Mouse (Mus musculus) limb, embryonic 14.5 days (tissue): ENCODE data around the gene Ptprn2. TPM values are rescaled to one million over a fixed set of nuclear protein-coding genes. Genes with fewer than 3 reads are reported as not detected.

Experiments used
- ATAC-seq: fragments of 200-750 bp; cut with Nextera tagmentation; 2 replicates; pipeline ENCODE4 v1.8.0; 2017; ENCODE audit warnings: low read depth, moderate number of reproducible peaks, moderate TSS enrichment; ENCODE audit not compliant: low FRiP score
- DNase-seq: peaks from one replicate; pipeline ENCODE4 v3.0.0-alpha.2; 2015; ENCODE audit warnings: low spot score
- H3K27ac ChIP-seq: fragments of 300-500 bp; sonication (generic); replicated peaks from 2 replicates; pipeline ENCODE4 v1.5.1; 2014; ENCODE audit warnings: low read depth, mild to moderate bottlenecking, low read length, moderate library complexity, mixed read lengths
- H3K27me3 ChIP-seq: fragments of 300-500 bp; sonication (generic); 2 replicates; pipeline ENCODE4 v1.6.1; 2014; ENCODE audit warnings: low read length, mixed read lengths; ENCODE audit not compliant: control insufficient read depth, insufficient read depth
- H3K36me3 ChIP-seq: fragments of 300-500 bp; sonication (generic); 2 replicates; pipeline ENCODE4 v1.6.1; 2014; ENCODE audit warnings: mild to moderate bottlenecking, low read length, moderate library complexity, mixed read lengths; ENCODE audit not compliant: control insufficient read depth, insufficient read depth
- H3K4me1 ChIP-seq: fragments of 300-500 bp; sonication (generic); 2 replicates; pipeline ENCODE4 v1.6.1; 2014; ENCODE audit warnings: antibody characterized with exemption, low read length, mixed read lengths; ENCODE audit not compliant: control insufficient read depth, insufficient read depth
- H3K4me2 ChIP-seq: fragments of 300-500 bp; sonication (generic); replicated peaks from 2 replicates; pipeline ENCODE4 v1.6.1; 2014; ENCODE audit warnings: low read depth, mild to moderate bottlenecking, low read length, moderate library complexity; ENCODE audit not compliant: severe bottlenecking
- H3K4me3 ChIP-seq: fragments of 300-500 bp; sonication (generic); replicated peaks from 2 replicates; pipeline ENCODE4 v1.5.1; 2014; ENCODE audit warnings: low read length
- H3K9ac ChIP-seq: fragments of 300-500 bp; sonication (generic); 2 replicates; pipeline ENCODE4 v1.6.1; 2014; ENCODE audit warnings: mild to moderate bottlenecking, low read depth, low read length, moderate library complexity; ENCODE audit not compliant: severe bottlenecking
- H3K9me3 ChIP-seq: fragments of 300-500 bp; sonication (generic); 2 replicates; pipeline ENCODE4 v1.6.1; 2016; ENCODE audit warnings: low read length; ENCODE audit not compliant: control insufficient read depth
- POLR2A ChIP-seq: fragments of 200-500 bp; IDR thresholded peaks from 2 replicates; pipeline ENCODE4 v1.8.0; 2012; ENCODE audit warnings: inconsistent platforms, mild to moderate bottlenecking, moderate library complexity, borderline replicate concordance; ENCODE audit not compliant: insufficient read depth, insufficient read length; ENCODE audit errors: extremely low read depth
- WGBS: fragments of 180-500 bp; shearing (Covaris S2); extraction: QIAGEN DNeasy Blood & Tissue Kit; methylation state at CpG from one replicate; pipeline ENCODE4 v1.1.7; 2014; 5-methylcytosine and 5-hydroxymethylcytosine counted together
- polyA plus RNA-seq, 2 experiments: library from polyadenylated mRNA; depleted of rRNA in 1 of 2; stranded (reverse) in 1 of 2; unstranded in 1 of 2; fragments of >200 nt; fragmentation: Nextera tagmentation in 1 of 2; extraction: Ambion mirVana in 1 of 2; gene quantifications; 2 replicates each; pipeline versions ENCODE4 v1.2.1 to v1.2.3; 2012 to 2014

Gene Ptprn2
- polyA plus RNA-seq, 2 experiments = 0.08 to 0.65 TPM

DNA sequence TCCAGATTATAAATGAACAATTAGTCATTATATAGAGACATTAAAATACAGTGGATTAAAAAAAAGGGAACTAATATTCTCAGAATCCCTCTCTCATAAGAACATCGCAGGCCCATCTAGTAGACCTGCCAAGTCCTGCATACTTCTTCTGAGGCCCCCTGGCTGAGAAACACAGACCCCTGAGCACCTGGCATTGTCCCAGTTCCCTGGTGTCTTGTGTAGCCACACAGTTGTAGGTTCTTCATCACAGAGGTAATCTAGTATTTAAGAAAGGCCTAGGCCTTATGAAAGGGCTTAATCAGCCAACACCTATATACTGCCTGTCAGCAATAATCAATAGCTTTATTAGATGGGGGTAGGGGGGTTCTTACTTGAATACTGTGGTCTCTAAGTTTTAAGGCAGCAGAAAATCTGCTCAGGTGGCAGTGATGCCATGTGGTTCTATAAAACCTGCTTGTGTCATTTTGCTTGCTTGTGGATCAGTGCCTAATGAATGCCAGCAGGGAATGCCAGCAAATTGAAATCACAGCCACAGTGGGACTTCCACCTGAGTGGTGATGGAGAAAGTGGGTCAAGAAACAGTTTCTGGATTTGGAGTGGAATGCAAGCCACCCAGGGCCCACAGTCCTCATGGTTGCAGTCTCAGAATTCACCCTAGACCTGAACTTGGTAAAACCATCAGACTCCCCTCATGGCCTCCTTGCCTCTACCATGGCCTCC is 388.5 kb downstream of the Ptprn2 start:
- Histone ChIP-seq H3K27ac (no peak overlapping the region), H3K9me3 (no peaks in the 10 kb centered on the region), H3K4me2 (no peak overlapping the region), H3K4me1 (no peaks in the 10 kb centered on the region), H3K27me3 (no peaks in the 10 kb centered on the region), H3K9ac (no peak overlapping the region), H3K36me3 (no peaks in the 10 kb centered on the region), H3K4me3 (no peak overlapping the region)
- ATAC-seq (no peak), DNase-seq (no peak)
- 75% methylated on average over 1 of the region's 1 CpGs for WGBS
- no peak for TF ChIP-seq POLR2A

DNA sequence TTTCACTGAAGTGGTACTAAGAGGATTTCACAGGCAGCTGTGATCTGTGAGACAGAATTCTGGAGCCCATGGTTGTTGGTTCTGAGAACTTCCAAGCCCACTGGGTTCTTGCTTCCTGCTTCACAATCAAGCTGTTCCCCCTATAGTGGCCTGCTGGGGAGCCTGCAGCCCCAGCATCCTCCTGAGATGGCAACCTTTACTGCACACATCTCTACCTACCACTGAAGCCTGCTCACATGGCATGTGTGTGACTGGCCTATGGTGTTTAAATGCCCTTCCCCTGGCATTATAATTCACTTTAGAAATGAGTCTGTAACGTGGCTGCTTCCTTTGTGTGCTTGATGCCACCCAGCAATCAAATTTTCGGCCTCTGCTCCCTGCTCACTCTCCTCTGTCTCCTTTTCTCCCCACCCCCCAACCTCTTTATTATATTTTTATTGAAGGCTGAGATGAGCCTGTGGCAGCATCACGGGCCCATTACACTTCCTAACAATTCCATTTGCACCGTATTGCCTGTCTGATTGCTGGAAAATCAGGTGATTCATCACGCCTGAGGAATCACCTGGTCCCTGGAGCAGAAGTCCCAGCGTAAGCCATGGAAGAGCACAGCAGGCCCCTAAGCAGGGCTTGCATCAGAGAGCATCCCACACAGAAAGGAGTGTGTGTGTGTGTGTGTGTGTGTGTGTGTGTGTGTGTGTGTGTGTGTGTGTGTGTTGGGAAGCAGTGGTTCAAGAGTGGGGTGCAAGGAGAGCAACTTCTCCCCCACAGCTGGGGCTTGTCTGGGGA is 402.2 kb downstream of the Ptprn2 start:
- TF ChIP-seq POLR2A = no peak
- ATAC-seq = no peak
- H3K27ac ChIP-seq = no peak overlapping the region
- no peak overlapping the region for H3K4me3 ChIP-seq
- no peaks in the 10 kb centered on the region for H3K36me3 ChIP-seq
- 70% methylated on average over 6 of the region's 6 CpGs for WGBS
- no peaks in the 10 kb centered on the region for H3K4me1 ChIP-seq
- H3K27me3 ChIP-seq = no peaks in the 10 kb centered on the region
- H3K4me2 ChIP-seq = no peak overlapping the region
- DNase-seq = no peak
- no peak overlapping the region for H3K9ac ChIP-seq
- no peaks in the 10 kb centered on the region for H3K9me3 ChIP-seq

DNA sequence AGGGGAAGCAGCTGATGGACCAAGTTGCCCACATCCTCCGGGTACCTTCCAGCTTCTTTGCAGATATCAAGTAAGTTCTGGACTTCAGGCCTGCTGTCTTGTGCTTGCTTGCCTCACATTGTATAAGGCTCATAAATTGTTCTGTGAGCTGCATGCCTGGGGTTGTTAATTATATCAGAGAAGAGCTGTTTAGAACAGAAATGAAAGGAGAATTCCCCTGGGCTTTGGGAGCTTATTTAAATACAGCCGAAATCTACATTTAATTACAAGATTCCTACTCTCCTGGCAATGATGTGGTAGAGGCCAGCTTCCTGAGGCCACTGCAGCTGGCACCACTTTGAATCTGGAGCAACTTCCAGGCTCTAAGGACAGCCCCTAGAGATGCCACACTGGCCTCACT is 403.3 kb downstream of the Ptprn2 start:
- Histone ChIP-seq H3K36me3 (no peaks in the 10 kb centered on the region), H3K4me1 (no peaks in the 10 kb centered on the region), H3K9me3 (no peaks in the 10 kb centered on the region), H3K27ac (no peak overlapping the region), H3K4me3 (no peak overlapping the region), H3K27me3 (no peaks in the 10 kb centered on the region), H3K4me2 (no peak overlapping the region), H3K9ac (no peak overlapping the region)
- WGBS = 53% methylated on average over 2 of the region's 2 CpGs
- no peak for ATAC-seq
- DNase-seq = no peak
- no peak for TF ChIP-seq POLR2A

DNA sequence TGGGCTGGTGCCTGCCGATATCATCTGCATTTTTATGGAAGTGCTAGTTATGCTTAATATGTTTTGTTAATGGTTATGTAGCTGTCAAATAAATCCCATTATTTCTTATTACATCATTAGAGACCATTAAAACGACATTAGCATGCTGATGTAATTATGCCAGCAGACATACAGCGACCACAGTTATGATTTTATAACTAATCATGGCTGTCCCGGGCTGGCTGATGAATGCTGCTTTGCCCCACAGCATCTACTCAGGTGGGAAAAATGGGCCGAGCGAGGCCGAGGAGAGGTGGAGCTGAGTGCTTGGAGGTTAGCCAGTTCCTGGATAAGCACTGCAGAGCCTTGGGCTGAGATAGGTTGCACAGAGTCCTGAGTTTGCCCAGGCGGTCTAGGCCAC is 407.1 kb downstream of the Ptprn2 start:
- no peak overlapping the region for H3K4me3 ChIP-seq
- H3K36me3 ChIP-seq = no peaks in the 10 kb centered on the region
- H3K4me2 ChIP-seq = no peak overlapping the region
- no peak overlapping the region for H3K9ac ChIP-seq
- H3K27ac ChIP-seq = no peak overlapping the region
- DNase-seq (no peak), ATAC-seq (no peak)
- 60% methylated on average over 8 of the region's 8 CpGs for WGBS
- TF ChIP-seq POLR2A = no peak
- H3K4me1 ChIP-seq = no peaks in the 10 kb centered on the region
- H3K27me3 ChIP-seq = no peaks in the 10 kb centered on the region
- H3K9me3 ChIP-seq = no peaks in the 10 kb centered on the region

DNA sequence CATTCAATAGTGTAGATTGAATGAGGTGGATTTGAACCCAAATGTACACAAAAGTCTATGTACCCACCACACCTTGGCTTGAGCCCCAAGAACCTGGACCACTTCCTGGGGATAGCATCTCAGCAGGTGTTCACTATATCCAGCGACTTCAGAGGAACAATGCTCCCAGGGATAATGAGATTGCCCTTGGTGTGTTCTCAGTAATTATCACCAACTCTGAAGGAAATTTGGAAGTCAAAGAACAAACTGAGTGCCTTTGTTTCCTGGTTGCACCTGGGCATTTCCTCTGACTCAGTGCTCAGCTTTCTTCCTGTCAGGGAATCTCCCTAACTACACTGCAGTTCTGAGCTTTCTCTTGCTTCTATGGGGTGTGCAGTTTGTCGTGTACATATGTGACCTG is 411.1 kb downstream of the Ptprn2 start:
- Histone ChIP-seq H3K27ac (no peak overlapping the region), H3K4me3 (no peak overlapping the region), H3K9me3 (no peaks in the 10 kb centered on the region), H3K27me3 (no peaks in the 10 kb centered on the region), H3K36me3 (no peaks in the 10 kb centered on the region), H3K9ac (no peak overlapping the region), H3K4me2 (no peak overlapping the region), H3K4me1 (no peaks in the 10 kb centered on the region)
- WGBS = 52% methylated on average over 2 of the region's 2 CpGs
- no peak for TF ChIP-seq POLR2A
- no peak for ATAC-seq
- no peak for DNase-seq
